Mouse (Mus musculus): ENCODE results near the gene Tmem198b.
"Not testable (repeated sequence)": the region's sequence is repeated elsewhere in the genome, so short reads cannot be mapped to it uniquely, and the experiment has no call there.

Tmem198b gene

DNA sequence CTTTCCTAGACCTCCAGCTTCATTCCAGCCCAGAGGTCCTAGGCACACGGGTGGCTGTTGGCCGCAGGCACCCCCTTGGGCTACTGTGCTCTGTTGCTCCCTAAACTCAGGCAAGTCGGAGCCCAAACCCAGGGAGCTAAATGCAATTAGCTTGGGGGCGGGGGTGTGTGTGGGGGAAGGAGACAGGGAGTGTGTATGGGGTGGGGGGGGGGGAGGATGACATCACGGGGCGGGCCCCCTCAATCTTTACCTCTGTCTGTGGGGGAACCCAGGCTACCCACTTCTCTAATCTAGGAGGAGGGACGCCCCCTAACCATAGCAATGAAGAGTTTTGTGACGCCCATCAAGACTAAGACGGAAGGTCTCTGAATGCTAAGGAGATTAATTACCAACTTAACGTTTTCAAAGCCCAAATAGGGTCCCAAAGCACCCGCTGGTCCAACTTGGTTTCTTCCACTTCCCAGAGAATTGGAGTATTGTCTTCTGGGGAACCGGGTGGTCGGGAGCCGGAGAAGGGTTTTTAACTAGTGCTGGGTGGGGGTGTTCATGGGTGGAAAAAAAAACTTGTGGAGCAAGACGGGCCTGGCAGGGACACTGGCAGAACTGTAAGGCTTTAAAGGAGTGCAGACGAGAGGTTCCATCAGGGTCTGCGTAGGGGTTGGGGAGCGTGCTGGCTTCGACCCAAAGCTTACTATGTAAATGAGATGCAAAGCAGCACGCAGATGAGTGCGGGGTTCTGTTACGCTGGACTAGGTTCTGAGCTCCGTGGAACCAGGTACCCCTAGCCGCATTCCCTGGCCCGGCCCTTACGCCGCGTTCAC is at the start of gene Tmem198b:
Gene Tmem198b, minus strand, starts transcription at position 100 of the 821 bp plus-strand sequence.
- peak; percentile 82 for DNase-seq (ENCODE audit: low read depth)

DNA sequence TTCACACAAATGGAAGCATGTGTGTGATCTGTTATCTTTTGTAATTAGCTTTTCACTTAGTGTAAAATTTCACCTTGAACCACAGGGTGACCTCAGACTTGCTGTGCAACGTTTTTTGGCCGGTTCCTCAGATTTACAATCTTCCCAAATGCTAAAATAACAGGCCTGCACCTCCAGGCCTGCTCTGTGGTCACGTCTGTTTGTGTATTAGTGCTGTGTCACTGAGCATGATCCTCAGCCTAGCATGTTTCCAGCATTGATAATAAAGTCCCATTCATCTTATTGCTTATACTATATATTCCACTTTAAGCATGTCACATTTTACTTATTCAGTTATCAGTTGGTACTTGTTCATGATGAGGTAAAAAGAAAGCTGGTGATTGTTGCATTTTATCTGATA is 46.2 kb upstream of the Tmem198b start:
- no peak for DNase-seq (ENCODE audit: low read depth)

DNA sequence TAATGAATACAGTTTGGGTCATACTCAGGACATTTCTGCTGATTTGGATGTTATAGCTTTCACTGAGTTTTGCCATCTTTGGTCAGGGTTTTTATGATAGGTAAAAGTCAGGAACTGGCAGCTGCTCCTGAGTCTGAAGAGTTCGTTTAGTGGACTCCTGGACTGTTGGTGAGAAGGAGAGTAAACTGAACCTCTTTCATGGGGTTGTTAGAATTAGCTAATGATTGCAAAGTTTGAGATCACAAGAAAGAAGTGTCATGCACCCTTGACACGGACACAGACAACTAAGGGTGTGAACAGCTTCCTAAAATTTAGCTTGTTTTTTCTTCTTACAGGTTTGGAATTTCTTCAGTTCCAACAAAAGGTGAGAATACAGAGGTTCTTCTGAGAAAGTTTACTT is 44.3 kb upstream of the Tmem198b start:
- no peak for DNase-seq (ENCODE audit: low read depth)

DNA sequence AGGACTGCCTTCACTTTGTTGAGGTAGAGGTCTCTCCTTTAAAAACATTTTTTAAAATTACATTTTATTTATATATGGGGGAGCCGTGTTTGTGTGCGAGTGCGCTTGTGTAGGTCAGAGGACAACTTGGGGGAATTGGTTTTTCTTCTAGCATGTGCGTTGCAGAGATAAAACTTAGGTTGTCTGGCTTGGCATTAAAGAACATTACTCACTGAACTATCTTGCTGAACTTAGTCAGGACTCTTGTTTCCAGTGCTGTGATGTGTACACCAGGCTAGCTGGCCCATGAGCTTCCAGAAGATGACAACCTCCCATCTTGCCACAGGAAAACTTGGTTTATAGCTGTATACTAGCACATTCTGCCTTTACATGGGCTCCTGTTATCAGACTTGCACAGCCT is 42.5 kb upstream of the Tmem198b start:
- no peak for DNase-seq (ENCODE audit: low read depth)

DNA sequence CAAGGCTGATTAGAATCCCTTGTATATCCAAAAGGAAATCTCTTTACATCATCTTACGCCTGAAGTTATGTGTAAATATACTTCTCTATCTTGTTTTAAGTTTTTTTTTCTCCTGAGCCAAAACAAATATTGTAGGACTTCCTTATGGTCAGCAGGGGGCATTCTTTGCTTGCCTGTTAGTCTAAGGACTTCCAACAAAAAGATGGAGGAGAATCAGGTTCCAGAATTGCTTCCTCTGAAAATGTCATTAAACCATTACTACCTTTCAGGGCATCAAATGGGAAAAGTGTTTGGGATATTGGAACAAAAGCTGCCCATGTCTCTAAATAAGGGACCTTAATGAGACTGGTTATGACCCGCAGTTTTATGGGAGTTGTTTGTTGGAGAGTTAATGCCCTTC is 41.3 kb upstream of the Tmem198b start:
- peak; percentile 71 for DNase-seq (ENCODE audit: low read depth)

- DNase-seq (ENCODE audit: low read depth) = no peak
Observed at GRCm38 (mm10) chr10:128843260-128843659, 39.1 kb upstream of the Tmem198b start.

DNA sequence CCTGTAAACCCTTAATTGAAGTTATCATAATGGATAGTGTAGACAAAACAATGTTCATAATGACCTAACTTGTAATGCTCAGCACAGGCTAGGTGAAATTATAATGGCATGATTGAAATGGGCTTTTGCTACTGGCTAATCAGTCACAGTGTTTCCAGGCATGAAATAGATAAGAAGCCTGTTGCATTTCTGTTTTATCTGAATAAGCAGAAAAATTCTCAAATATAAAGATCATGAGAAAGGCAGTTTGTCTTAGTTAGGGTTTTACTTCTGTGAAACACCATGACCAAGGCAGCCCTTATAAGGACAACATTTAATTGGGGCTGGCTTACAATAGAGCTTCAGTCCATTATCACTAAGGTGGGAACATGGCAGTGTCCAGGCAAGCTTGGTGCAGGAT is 36.4 kb upstream of the Tmem198b start:
- DNase-seq (ENCODE audit: low read depth) = no peak

GRCm38 (mm10) chr10:128839434-128839833 is 35.3 kb upstream of the Tmem198b start:
- no peak for DNase-seq (ENCODE audit: low read depth)

DNA sequence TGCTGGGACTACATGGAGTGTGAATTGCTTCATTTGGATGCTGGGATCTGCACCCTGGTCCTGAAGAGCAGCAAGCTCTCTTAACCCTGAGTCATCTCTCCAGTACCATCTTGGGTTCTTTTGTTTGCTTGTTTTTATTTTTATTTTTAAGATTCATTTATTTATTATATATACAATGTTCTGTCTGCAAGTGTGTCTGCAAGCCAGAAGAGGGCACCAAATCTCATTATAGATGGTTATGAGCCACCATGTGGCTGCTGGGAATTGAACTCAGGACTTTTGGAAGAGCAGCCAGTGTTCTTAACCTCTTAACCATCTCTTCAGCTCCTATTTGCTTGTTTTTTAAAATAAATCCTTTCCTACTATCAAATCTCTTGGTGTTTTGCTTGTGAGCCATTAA is 33.2 kb upstream of the Tmem198b start:
- no peak for DNase-seq (ENCODE audit: low read depth)

GRCm38 (mm10) chr10:128823821-128824220 is 19.7 kb upstream of the Tmem198b start:
- no peak for DNase-seq (ENCODE audit: low read depth)

- not testable (repeated sequence) for DNase-seq (ENCODE audit: low read depth)
Observed at GRCm38 (mm10) chr10:128823087-128823486, 18.9 kb upstream of the Tmem198b start.

DNA sequence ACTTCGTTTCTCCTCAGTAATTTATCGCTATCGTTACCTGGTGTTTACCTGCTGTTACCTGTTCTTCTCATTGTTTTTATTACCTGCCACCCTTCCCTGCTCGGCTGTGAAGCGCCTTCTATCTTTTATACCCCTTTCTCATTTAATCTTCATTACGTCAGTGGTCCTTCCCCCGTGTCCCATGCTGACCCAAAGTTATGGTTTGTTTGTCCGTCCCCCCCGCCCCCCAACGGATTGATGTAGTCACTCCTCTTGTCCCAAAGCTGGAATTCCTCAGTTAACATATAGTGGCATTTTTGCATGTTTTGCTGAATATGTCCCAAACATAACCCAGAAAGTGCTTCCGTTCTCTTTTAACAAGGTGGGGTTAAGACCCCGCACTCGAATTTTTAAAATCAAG is 18.0 kb upstream of the Tmem198b start:
- DNase-seq (ENCODE audit: low read depth) = peak; percentile 19

DNA sequence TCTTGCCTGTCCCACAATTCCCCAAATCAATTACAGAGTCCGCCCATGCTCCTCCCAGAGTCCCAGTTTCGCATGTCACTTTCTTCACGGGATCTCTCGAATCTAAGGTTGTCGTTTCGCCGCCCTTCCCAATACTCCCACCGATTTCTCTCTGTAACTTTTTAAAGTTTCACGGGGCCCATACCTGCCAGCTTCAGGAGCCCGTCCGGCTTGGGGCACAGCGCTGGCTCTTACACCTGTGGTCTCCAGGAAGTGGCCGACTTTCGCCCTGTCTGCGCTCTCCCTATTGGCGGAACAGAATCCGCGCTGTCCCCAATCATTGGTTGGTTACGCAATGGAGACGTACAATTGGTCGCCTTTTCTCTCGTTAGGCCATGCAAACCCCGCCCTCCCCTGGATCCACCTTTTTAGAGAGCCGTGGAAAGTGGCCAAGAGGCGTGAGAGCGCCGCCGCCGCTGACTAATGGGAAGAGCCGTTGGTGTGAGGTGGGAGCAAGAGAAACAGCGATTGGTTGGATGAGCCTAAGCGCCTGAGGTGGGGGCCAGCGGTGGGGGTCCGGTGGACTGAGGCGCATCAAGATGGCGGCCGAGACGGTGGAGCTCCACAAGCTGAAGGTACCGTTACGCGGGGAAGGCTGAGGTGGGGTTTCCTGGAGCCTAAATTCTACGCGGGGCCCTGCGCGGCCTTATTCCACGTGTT is 17.3 kb upstream of the Tmem198b start, which contains the start of gene Ormdl2:
Gene Ormdl2, minus strand, starts transcription at position 288 of the 699 bp plus-strand sequence.
- DNase-seq (ENCODE audit: low read depth) = peak; percentile 100

DNA sequence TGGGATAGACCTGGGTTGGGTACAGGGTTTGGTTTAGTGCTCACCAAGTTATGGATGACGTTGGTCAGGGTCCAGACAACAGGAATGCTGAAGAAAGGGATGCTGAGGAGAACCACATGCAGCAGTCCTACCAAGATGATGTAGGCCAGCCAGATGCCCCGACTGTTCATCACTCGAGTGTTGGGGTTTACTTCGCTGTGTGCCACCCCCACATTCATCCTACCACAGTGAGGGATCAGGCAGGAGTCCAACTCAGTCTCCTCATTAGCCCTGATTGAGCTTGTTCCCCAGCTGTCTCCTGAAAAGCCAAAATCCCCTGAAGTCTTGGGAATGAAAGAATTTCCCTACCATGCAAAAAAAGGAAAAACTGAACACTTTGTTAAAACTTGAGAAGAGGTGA is 16.0 kb upstream of the Tmem198b start:
- DNase-seq (ENCODE audit: low read depth) = no peak

GRCm38 (mm10) chr10:128817033-128817432 is 12.9 kb upstream of the Tmem198b start, which contains the start of gene Sarnp:
Gene Sarnp (plus strand): TSS chr10:128817333.
- no peak for DNase-seq (ENCODE audit: low read depth)

DNA sequence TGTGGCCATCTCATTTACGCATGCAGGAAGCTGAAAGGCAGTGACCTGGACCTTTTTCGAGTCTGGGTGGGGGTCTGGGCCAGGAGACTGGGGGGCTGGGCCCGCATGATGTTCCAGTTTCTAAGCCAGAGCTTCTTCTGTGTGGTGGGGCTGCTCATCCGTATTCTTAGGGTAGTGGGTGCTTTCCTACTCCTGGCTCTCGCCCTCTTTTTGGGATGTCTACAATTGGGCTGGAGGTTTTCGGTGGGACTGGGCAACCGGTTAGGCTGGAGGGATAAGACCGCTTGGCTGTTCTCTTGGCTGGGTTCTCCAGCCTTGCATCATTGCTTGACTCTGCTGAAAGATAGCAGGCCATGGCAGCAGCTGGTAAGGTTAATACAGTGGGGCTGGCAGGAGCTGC is 2.8 kb upstream of the Tmem198b start:
- DNase-seq (ENCODE audit: low read depth) = no peak

DNA sequence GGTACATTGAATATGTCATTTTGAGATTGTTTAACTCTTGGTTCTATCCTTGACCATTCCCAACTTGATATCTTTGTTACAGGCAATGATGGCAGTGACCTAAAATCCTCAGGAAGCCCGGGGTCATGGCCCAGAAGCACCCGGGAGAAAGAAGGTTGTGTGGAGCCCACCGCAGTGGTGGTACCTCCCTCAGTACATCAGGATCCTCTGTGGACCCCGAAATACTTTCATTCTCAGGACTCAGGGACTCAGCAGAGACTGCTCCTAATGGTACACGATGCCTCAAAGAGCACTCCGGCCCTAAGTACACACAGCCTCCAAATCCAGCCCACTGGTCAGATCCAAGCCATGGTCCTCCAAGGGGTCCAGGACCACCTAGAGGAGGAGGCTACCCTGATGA is 1.9 kb upstream of the Tmem198b start:
- no peak for DNase-seq (ENCODE audit: low read depth)

GRCm38 (mm10) chr10:128805092-128806000 is 1.2 kb upstream of the Tmem198b start:
- peak; percentile 99 for DNase-seq (ENCODE audit: low read depth)

GRCm38 (mm10) chr10:128803771-128804270 is 349 bp downstream of the Tmem198b start, which contains the start of gene Dnajc14:
Gene Dnajc14 (plus strand): TSS chr10:128804062.
- peak; percentile 90 for DNase-seq (ENCODE audit: low read depth)

DNA sequence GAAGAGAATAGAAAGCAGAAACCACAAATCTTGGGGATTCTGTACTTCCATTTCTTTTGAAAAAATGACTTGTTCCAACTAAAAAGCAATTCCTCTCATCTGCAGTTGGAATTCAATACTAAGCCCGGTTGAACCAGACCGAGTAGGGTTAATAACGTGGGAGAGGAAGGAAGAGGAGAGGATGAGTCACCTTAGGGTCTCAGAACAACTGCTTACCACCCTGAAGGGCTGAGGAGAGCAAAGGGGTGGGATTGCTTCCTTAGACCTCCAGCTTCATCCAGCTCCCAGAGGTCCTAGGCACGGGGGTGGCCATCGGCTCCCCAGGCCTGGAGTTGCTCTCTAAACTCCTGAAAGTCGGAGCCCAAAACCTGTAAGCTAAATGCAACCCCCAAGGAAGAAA is 809 bp downstream of the Tmem198b start:
- no peak for DNase-seq (ENCODE audit: low read depth)

DNA sequence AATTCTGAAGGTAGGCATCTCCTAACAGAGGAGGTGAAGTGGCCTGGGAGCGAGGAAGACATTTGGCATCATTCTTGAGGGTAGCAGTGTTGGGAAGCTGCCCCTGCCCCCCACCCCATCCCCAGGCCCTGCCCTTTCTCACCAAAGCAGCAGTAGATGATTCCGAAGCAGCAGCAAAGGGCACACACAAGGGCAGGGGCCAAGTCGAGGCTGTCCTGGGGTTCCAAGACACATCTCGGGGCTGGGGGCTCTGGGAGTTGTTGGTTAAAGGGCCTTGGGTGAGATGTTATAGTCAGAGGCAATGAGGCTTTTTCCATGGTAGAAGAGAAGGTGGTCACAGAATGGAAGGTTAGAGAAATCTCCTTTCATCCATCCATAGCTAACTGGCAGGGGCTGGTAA is 1.2 kb downstream of the Tmem198b start:
- DNase-seq (ENCODE audit: low read depth) = no peak

DNA sequence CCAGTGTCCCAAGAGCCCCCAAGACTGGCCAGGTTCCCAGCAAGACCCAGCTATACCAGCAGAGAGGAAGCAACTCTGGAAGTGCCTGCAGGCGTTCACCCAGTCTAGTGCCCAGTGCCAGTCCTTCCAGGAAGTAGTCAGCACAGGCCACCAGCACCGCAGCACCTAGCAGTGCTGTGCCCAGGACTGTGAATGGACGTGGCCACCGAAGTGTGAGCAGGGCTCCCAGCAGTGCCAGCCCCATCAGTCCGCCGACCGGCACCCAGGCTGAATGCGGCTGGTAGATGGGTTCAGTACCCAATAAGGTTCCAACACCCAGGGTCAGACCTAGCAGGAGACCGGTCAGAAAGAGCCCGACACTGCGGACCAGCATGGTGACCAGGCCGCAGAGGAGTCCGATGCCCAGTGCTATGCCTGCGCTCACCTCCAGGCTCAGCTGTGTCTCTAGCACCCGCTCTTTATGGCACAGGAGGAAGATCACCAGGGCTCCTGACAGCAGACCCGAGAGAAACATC is 2.1 kb downstream of the Tmem198b start:
- no peak for DNase-seq (ENCODE audit: low read depth)

Data from NIH3T3 (cell line).